Mouse (Mus musculus): ENCODE results near the gene Cdc20b. TPM values are rescaled to one million over a fixed set of nuclear protein-coding genes. Genes with fewer than 3 reads are reported as not detected.

Gene Cdc20b
- not detected for total RNA-seq (2023)

GRCm38 (mm10) chr13:113034950-113035421 is at the start of gene Cdc20b:
TSS of gene Cdc20b (plus strand) at chr13:113035111.

GRCm38 (mm10) chr13:112987532-112987943 is 47.4 kb upstream of the Cdc20b start, which contains the start of gene Ccno:
TSS of gene Ccno (plus strand) at chr13:112987802.

GRCm38 (mm10) chr13:112993531-112994152 is 41.3 kb upstream of the Cdc20b start, which contains the start of gene Mcidas:
TSS of gene Mcidas (plus strand) at chr13:112993845.

GRCm38 (mm10) chr13:113046211-113046883 is 11.4 kb downstream of the Cdc20b start, which contains the start of gene Gpx8:
TSS of gene Gpx8 (minus strand) at chr13:113046410.

GRCm38 (mm10) chr13:113100879-113101278 is 66.0 kb downstream of the Cdc20b start, which contains the start of gene Gzma:
TSS of gene Gzma (minus strand) at chr13:113100981.

Other genes with a start within 250 kb of the Cdc20b start
- gene Plpp1, start 234.3 kb upstream of the Cdc20b start, total RNA-seq (2023) = not detected
- gene Mtrex, start 107.7 kb upstream of the Cdc20b start, total RNA-seq (2023) = 52.3 TPM
- 16.0 TPM for gene Dhx29, start 107.7 kb upstream of the Cdc20b start, total RNA-seq (2023)
- 1.5 TPM for gene Ccno, start 47.3 kb upstream of the Cdc20b start, total RNA-seq (2023)
- gene Mcidas, start 41.3 kb upstream of the Cdc20b start, total RNA-seq (2023) = not detected
- not detected for gene Gpx8, start 11.3 kb downstream of the Cdc20b start, total RNA-seq (2023)
- gene Gzma, start 65.9 kb downstream of the Cdc20b start, total RNA-seq (2023) = 92.1 TPM
- not detected for gene Esm1, start 174.5 kb downstream of the Cdc20b start, total RNA-seq (2023)
- gene Gzmk, start 190.8 kb downstream of the Cdc20b start, total RNA-seq (2023) = not detected

All from CD8-positive naive resting alpha-beta T cell, adult 57 days (primary cell).